Mouse (Mus musculus) c-Kit-negative CD71-positive TER-119-positive erythroid progenitor cells, embryonic 14.5 days (primary cell): Measurements from ENCODE around the gene Lhx8.

Experiments
- DNase-seq: peaks from one replicate; pipeline ENCODE4 v3.0.0-alpha.2; 2013; ENCODE audit warnings: low read depth, low spot score

The Lhx8 gene

DNA sequence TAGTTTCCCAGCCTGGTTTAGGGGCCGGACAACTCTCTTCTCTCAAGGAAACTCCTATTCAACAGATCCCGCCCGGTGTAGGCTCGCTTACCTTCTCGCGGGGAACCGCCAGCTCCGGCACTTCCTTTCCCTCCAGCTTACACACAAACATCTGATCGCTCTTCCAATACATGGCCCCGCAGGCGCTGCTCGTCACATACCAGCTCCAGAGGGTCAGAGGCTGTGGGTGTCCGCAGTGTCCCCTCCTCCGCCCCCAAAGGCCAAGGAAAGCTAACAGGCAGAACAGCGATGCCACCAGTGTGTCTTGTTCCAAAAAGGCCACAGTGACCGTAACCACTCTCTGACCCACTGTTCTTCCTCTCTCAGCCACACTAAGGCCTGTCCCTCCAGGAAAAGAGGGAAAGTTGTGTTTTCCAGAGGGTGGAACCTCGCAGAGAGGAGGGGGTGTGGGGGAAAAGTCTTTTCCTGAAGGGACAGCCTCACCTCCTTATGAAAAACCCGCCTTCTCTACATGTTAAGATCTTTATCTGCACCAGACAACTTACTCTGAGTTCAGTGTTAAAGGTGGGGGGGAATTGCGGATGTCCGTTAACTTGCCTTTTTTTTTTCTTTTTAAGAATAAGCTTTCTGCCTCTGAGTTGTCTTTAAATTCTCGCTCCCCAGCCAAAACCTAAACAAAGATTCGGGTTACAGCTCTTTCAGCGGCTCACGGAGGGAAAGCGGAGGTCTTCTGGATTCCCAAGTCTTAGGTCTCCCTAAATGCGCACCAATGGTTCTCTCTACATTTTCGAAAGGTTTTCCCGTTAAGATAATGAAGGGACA lies at the start of gene Lhx8:
TSS of gene Lhx8 (minus strand) at position 479 of the 822 bp plus-strand sequence.
- no peak for DNase-seq

DNA sequence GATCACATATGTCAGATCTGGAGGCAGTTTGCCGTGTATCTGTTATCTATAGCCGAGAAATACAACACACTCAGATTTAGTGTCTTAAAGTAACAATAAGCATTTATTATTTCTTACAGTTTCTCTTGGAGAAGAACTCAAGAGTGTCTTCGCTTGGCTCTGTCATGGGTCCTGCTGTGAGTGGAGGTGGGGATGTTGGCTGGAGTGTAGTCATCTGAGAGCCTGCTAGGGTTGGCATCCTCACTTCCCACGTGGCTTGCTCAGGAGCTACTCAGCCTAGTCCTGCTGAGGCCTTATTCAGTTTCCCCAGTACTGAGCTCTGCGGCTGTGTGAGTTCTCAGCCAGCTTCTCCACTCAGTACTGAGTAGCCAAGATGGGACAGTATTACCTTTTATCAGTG lies 43.1 kb upstream of the Lhx8 start:
- no peak for DNase-seq

DNA sequence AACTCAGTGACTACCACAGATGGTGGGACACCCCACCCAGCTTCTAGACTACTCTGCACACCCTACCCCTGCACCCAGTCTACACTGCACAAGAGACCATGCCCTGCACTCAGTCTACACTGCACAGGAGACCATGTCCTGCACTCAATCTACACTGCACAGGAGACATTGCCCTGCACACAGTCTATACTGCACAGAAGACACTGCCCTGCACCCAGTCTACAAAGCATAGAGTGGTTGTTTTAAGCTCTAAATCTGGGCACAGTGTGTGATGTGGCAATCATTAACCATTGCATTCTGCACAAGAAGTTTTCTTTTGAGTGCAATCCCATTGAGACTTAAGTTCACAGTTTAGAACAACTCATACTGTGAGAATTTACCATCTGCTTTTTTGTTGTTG lies 42.2 kb upstream of the Lhx8 start:
- no peak for DNase-seq

DNA sequence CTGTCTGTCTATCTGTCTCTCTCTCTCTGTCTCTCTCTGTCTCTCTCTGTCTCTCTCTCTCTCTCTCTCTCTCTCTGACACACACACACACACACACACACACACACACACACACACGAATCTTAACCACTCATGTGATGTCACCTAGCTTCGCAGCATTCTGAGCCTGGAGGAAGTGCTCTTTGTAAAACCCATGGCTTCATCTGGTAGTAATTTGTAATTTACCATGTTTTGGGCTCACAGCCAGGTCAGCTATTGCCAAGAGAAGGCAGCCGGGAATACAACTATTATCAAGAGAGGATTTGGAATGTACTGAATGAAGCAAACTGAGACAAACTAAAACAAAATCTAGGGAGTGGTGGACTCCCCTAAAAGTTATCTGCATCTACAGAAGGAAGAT lies 36.9 kb upstream of the Lhx8 start:
- DNase-seq: no peak

DNA sequence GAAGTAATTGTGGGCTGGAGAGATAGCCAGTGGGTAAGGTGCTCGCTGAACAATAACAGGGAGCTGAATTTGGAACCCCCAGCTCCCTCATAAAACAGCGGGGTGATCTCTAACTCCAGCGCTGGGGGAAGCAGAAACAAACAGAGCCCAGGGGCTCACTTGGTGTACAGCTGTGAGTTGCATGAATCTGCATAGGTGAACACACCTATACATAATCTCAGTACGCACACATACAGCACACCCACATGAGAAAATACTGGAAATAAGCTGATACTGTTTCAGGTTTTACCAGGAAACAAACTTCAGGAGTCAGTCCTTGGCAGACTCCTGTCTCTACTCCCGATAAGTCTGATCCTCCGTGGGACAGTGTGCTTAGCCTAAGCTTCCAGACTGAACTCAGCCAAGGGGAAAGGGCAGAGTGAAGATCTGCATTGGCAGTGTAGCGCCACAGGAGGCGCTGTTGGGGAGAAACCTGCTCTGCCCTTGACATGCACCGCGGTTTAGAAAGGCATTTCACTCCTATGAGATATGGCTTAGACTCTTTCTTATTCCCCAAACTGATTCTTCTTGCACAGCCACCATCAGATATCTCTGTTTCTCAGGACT lies 34.2 kb upstream of the Lhx8 start:
- no peak for DNase-seq

DNA sequence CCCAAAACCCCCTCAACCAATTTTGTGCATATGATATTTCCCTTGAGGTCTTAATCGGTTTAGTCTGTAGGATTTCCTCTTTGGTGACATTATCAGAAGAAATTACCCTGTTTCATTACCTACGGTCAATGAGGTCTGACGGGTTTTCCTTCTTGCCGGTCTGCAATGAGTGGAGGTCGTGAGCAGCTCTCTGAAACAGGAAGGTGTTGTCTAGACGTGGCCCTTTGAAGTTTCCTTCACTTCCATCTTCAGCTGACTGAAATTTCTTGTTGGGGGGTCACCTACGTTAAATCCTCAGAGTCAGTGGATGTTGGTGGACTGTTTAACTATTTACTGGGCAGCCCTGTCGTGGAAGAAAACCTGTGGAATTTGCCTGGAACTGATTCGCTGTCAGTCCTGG lies 33.0 kb upstream of the Lhx8 start:
- no peak for DNase-seq

DNA sequence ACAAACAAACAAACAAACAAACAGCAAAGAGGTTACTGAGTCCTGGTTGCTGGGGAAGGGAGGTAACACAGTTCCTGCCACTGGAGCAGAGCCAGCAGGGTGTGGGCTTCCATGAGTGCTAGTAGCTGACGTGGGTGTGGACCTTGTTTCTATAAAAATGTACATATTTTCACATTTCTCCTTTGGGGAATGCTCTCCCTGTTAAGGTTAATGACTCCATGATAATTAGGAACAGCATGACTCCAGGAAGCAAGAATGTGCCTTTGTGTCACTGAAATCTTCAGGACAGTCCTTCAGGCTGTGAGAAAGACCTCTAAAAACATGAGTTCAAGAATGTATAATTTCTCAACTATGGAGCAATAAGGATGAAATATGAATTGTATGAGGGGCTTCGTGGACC lies 28.8 kb upstream of the Lhx8 start:
- no peak for DNase-seq

DNA sequence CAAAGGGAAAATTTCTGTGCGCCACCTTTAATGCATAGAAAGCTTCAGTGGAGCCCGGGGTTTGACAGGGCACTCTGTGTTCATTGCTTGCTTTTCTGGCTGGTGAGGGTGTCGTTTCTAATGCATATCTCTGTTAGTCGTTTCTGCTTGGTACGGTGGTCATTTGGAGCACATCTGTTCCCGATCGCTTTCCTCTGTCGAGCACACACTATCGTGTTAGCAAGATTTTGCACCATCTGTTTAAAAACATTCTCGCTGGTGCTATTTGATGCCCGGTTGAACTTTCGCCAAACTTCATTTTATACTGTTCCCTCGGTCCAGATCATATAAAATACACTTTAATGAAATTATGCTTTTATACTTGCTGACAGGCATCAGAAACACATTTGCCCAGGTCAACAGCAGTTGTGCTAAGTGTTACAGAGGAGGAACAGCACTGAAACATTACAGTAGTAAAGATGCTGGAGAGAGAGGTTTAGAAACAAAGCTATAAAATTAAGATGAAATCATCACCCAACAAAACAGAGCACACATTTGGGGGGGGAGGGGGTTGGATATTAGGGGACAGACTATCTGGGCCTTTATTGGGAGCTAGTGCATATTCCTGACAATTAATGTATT lies 9.9 kb upstream of the Lhx8 start:
- no peak for DNase-seq

DNA sequence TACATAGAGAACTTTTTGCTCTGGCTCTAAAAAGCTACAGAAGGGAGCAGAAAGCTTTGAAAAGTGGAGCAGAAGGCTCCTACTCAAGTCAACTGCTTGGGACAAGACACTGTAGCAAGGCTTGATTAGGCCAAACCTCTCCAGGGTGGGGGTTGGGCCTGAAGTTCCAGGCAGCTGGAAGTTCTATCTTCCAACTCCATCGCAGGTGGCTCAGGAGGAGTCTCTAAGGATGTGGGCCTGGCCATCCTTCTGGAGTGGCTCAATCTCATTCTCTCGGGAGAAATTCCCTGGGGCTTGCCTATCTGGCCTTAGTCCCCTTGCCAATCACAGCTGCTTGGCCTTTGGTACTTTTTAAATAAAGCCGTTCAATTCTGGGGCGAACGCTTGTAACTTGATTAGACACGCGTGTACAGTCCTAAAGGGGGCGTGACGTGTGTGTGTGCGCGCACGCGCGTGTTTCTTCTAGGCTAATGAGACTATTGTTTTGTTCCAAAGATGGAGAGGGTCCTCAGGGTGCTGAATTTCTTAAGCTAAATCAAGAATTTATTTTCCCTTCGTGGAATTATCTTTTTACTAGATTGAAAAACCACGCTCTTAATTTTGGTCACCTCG lies 9.3 kb upstream of the Lhx8 start:
- DNase-seq: no peak

DNA sequence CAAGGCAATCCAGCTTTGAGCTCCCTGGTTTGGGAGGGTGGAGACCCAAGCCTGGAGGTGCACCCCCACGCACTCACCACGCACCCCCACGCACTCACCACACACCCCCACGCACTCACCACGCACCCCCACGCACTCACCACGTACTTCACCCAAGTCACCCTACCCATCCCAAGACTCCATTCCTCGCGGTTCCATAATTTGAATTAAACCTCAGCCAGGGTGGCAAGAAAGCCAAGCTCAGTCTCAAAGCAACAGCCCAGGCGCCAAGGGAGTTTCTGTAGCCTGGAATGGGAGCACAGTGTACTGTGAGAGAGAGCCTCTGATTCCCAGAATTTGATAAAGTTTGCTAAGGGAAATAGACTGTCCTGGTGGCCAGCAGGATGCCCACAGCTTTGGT lies 4.3 kb upstream of the Lhx8 start:
- no peak for DNase-seq

DNA sequence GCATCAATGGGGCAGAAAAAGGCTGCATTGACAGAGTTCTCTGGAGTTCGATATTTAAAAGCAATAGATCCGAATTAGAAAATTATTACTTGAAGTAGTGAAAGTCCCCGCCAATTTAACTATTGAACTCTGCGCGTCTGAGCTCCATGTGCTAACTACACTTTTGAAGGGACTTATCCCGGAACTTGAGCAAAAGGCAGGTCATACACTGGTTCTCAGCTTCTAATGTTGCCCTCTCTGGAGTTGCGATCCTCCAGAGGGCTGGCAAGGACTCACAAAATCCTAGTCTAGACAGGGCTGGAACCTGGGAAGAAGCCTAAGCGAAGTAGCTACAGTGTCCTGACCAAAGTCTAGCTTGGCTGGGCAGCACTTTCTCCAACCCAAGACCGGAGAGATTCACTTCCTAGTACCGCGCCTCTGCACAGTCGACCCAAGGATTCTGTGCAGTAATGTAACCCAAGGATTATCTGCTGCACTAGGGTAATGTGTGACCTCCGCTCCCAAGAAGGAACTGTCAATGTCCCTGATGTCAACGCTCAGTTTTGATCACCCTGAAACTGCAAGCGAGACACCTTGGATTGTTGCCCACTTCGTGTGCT lies 3.0 kb upstream of the Lhx8 start:
- DNase-seq: no peak

DNA sequence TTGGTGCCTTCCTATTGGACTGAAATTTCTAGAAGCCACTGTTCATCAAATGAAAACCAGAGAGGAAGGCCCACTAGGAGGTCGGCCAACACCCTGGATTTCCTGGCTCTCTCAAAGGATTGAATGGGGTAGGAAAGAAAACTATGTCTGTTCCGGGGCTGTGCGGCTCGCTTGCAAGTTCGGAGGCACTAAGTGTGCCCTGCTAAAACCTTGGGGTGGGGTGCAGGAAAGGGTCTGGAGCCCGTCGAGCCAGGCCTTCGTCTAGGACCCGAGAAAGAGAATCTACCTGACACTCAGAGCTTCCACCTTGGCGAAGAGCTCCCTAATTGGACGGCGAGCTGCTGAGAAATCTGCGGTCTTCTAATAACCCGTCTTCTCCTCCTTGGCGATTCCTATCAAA lies 2.5 kb upstream of the Lhx8 start:
- no peak for DNase-seq

DNA sequence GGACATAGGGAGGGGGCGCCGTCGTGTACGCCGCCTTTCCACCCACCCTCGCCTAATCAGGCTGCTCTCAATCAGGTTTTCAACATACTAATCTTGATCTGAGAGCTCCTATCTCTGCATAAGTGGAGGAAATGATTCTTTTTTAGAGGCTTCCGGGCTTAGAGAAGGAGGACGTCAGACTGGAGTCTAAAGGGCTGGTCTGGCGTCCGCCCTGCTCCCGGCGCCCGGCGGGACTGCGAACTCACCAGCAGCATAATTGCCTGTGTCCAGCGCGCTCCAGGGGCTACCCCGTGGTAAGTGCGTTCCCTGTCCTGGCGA lies 1.7 kb upstream of the Lhx8 start:
- DNase-seq: no peak

DNA sequence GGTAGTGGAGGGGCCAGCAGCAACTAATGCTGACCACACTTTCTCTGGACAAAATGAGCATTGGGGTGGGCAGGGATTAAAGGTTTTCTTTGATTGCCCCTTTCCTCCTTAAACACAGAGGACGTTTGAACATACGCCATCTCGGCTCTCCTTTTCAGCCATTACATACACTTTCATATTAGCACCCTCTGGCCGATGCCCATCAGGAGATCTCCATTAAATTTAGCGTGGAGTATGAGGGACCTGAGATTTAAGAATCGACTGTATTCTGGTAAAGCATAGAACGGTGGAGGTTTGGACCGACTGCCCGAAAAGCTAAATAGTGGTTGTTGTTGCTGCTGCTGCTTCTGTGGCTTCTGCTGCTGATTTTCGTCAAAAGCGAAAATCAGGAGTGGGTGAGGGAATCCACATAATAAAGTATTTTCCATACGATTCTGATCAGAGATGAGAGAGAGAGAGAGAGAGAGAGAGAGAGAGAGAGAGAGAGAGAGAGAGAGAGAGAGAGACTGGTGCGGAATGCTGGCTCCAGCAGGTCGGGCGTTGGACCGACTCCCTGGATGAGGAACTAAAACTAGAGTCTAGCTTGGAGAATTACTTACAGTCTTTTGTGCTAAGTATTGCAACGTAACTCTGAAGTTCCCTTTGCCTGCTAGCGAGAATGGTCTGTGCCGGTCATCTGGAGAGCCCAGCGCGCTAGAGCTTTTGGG lies 1.2 kb upstream of the Lhx8 start:
- no peak for DNase-seq

DNA sequence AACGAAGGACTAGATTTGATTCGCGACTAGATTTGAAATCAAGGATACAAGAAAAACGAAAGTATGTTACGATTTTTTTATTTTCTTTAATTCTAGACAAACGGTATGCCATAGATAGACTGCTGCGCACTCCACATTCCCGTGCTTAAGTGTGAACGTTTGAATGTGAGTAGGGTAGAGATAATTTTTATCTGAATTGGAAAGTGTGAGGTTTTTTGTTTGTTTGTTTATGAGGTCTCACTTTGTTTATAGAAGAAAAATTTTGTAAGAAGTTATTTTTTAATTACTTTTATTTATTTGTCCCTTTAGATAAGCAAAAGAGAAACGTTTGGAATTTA lies 513 bp upstream of the Lhx8 start:
- no peak for DNase-seq

DNA sequence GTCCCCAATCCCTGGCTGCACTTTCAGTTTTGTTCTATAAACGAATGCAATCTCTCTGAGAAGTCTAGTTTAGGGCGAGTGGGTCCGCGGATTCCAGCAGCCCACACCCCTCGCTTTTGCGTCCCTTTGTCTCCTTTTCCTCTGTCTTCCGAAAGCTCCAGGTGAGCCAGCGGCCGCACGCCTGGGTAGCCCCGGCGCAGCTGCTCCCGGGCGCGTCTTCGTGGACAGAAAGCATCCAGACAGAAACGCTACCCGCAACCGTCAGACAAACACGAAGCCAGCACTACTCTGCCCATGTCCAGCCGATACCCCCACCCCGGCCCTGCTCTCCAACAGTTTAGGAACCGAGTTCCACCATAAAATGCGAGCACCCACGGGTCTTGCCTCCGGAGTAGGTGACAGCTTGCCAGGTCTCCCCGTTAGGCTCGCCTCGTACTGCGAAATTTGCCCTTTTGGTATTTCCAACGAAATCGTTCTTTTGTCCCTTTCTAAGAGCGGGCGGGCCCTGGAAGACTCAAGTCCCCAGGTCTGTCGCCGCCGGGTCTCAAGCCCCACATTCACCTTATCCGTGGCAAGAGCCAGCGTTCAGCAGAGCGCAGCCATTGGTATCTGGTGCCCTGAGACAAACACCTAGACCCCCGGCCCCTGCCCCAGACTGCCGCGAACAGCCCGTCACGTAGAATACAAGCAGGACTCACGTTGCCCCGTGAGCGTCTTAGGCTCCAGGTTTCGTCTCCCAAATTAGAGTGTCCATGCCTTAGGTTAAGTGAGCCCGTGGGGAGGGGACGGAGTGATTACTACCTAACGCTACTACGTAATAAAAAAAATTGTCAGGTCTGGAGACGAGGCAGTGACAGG lies 907 bp downstream of the Lhx8 start:
- no peak for DNase-seq

DNA sequence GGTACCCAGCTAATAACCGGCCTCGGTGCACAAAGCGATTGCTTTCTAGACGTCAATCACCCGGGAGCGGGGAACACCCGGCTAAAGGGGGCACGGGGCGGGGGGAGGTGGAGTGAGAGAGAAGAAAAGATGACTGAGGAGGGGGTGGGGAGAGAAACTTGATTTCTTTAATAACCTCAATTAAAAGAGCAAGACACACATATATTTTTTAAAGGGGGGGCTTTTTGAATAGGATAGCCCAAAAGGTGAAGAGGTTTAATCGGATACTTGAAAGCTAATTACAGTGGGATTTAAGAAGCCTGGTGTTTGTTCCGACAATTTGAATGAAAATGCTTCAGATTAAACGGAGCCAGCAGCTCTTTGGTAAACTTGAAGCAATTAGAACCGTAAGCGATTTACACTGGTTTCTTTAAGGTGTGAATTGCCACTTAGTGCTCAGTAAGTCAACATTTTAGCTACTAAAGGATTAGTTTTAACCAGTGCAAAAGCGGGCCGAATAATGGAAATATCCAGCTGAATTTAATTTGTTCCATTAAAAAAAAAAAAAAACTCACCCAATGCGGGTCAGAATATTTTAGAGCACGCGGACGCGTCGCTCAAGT lies 1.6 kb downstream of the Lhx8 start:
- no peak for DNase-seq

DNA sequence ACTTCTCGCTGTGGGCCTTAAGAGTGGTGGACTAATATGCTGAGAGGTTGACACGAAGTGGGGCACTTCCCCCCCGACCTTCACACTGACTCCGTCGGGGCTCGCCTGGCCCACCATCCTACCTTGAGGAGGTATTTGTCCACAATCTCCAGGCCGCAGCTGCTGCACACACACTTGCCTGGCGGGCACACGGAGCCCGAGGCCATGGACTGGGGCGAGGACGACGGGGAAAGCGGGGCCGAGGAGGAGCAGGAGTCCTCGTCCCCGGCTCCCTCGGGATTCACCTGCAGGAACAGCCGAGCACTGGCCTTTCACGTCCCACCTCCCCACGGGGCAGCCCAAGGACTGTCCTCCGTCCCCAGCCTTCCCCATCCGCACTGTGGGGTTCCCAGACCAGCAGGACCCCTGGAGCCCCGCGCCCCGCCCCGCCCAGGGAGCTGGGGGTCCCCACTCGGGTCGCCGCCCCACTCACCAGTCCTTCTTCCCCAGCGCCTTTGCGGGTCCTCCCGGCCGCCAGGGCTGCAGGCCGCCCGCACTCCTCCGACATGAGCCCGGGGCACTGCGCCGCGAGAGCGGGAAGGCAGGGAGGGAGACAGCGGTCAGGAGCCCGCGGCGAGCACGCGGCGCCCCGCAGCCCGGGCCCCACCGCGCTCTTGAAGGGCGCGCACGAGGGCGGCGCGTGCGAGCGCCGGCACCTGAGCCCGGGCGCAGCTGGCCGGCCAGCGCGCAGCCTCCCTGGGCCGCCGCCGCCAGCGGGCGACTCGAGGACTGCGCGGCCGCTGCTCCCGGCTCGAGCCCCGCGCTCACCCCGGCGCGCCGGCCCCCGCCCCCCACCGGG lies 2.4 kb downstream of the Lhx8 start:
- no peak for DNase-seq

DNA sequence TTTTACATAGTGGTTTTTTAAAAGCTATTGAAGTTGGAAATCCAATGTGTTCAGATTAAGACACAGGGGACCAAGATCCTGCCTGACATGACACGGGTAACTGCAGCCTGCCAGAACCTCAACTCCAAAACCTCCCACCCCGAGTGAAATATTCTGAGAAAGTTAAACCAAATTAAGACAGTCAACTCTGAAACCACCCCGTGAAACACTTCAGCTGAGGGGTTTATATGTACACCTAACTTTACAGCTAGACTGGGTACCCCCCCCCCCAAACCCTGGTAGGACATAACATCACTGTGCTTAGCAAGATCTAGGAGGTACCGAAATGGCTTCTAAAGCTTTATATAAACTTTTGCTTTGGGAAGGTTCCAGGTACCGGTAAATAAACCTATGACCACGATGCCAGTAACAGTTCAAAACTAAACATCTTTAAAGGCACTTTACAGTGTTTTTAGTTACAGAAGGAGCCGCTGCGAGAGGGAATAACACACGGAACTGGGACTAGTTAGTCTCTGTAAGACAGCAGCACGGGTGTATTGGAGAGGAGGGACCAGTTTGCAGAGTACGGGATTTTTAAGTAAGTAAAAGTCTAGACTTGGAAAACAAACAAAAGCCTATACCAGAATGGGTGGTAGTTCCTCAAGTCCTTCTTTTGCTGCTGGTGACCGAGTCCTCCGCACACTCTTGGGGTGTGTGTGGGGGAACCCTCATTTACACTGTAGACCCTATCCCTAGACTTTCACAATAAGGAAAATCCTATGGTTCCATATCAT lies 3.2 kb downstream of the Lhx8 start:
- no peak for DNase-seq
